Mouse (Mus musculus) heart, postnatal 0 days (tissue): ENCODE measurements around the gene Gkn1.

ENCODE experiments used
- CTCF ChIP-seq: IDR thresholded peaks from 2 replicates; pipeline ENCODE4 v1.5.1; 2016; ENCODE audit warnings: antibody characterized with exemption, control low read depth, low read depth
- EP300 ChIP-seq: IDR thresholded peaks from 2 replicates; pipeline ENCODE4 v1.6.1; 2016; ENCODE audit warnings: antibody characterized with exemption, low read depth

- no peak for TF ChIP-seq CTCF
- no peak for TF ChIP-seq EP300
These were observed 33.8 kb downstream of the Gkn1 start for GRCm38 (mm10) chr6:87316966-87317365.
